Mouse (Mus musculus): ENCODE data around the gene Slc38a9.

GRCm38 (mm10) chr13:112747808-112748430 lies 87.4 kb downstream of the Slc38a9 start:
- TF ChIP-seq CTCF (IDR thresholded peaks at IDR 0.05; ENCODE audit: borderline replicate concordance, insufficient read depth, low read length) (no peak), POLR2A (IDR thresholded peaks at IDR 0.05; ENCODE audit: low read depth, low read length) (no peak)
